Mouse (Mus musculus): ENCODE measurements around the gene Cbs.
A peak's percentile ranks its signal among the peaks of the same experiment; 100 is the strongest.

Gene Cbs

DNA sequence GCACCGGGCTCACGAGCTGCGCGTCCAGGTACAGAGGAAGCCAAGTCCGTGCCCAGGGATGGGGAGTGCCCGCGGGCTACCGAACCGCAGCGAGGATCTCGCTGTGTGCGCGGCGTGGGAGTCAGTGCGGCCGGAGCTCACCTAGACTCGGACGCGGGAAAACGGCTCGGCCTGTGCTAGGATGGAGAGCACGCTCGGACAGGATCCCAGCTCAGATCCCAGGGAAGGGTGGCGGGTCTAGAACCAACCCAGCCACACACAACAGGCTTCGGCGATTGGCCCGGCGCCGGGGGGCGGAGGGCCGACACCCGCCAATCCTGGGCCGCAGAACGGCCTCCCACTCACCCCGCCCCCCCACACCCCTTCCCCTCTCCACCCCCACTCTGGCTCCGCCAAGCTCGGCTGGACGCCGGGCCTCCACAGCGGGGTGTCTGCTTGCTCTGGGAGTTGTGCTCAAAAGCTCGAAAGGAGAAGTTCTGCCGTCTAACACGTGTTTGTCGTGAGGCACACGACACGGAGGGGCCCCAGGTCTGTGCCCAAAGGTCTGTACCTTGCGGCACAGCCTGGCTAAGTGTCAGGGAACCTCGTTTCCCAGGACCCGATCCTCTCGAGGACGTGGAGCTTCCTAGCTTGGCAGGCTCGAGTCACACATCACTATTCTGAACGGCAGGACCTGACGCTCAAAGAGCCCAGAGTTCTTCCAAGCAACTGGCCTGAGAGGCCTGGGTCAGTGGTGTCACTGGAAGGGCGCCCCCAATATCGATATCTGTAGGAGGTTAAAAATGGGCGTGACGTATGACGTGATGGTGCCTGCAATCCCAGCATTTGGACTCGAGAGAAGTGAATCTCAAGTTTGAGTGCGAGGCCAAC is at the start of gene Cbs:
TSS of gene Cbs (minus strand) at position 297 of the 870 bp plus-strand sequence.
- DNase-seq (ENCODE audit: extremely low spot score, low read depth, low spot score), result no peak

- no peak for DNase-seq (ENCODE audit: extremely low spot score, low read depth, low spot score)
These were observed 49.2 kb upstream of the Cbs start for GRCm38 (mm10) chr17:31686225-31686564.

GRCm38 (mm10) chr17:31685514-31686224 is 48.6 kb upstream of the Cbs start:
- peak; percentile 92 for DNase-seq (ENCODE audit: extremely low spot score, low read depth, low spot score)

- DNase-seq (ENCODE audit: extremely low spot score, low read depth, low spot score), result no peak
These were observed 43.4 kb upstream of the Cbs start for GRCm38 (mm10) chr17:31680450-31680849.

DNA sequence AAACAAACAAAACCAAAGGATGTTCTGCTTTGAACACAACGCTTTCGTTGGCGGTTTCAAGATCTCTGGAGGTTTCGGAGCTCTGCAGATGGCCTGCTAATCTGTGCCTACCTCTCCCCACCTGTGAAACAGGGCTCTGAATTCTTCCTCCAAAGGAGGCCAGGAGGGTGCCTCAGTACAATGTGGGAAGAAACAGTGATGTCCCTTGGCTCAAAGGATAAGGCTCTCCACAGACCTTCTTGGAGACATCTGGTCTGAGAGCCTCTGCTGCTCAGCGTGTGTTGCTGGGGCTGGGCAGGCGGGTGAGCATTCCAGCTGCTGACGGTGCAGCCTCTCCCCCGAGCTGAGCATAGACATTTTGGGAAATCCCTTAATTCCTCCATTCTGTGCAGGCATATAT is 40.5 kb upstream of the Cbs start, which contains the start of gene Cryaa:
TSS of gene Cryaa (plus strand) at position 301 of the 400 bp plus-strand sequence.
- no peak for DNase-seq (ENCODE audit: extremely low spot score, low read depth, low spot score)

DNA sequence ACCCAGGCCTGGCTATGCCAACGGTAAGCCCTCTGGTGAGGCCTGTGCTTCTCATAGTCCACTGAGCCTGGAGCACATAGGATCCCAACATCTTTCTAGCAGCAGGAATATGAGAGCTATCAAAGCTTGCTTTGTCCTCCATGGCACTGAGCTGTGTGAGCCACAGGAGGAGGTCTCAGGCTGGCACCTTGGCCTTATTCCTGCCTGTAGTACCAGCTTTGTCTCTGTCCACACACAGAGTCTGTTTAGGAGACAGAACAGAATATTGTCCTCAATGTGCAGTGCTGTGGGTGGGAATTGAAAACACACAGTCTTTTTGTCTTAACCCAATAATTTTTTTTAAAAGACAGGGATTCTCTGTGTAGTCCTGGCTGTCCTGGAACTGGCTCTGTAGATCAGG is 37.4 kb upstream of the Cbs start:
- no peak for DNase-seq (ENCODE audit: extremely low spot score, low read depth, low spot score)

DNA sequence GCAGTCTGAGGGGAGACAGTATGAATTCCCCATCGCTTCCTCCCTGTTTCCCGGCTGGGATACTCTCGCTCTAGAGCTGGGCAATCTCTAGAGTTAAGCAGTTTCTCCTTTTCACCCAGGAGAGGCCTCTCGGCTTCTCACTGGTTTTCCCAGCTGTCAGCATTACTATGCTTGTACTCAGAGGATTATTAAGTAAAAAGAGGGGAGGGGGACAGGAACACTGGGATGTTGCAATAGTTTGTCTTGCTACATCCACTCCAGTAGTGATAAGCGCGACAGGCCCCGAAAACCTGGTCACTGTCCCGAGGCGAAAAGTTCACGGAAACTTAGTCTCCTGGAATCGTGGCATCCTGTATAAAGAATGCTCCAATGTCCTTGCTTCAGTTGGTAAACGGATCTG is 35.2 kb upstream of the Cbs start:
- no peak for DNase-seq (ENCODE audit: extremely low spot score, low read depth, low spot score)

DNA sequence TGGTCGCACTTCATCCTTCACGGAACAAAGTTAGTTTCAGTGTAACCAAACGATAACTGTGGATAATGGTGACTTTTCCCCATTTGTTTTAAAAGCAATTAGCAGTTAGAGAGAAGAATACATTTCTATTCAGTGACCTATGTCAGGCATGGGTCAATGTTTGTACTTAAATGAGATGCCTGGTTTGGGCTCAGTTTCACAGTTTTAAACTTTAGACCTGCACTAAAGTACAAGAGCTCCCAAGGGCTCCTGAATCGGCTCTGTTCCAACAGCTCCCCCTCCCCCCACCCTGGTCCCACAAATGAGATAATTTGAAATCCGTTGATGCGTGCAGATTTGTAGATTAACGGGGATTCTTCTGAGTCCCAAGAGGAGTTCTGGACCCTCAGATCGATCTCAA is 34.7 kb upstream of the Cbs start:
- no peak for DNase-seq (ENCODE audit: extremely low spot score, low read depth, low spot score)

GRCm38 (mm10) chr17:31670163-31670562 is 33.1 kb upstream of the Cbs start:
- no peak for DNase-seq (ENCODE audit: extremely low spot score, low read depth, low spot score)

- DNase-seq (ENCODE audit: extremely low spot score, low read depth, low spot score), result no peak
These were observed 31.3 kb upstream of the Cbs start for GRCm38 (mm10) chr17:31668306-31668705.

GRCm38 (mm10) chr17:31664760-31665159 is 27.7 kb upstream of the Cbs start:
- peak; percentile 72 for DNase-seq (ENCODE audit: extremely low spot score, low read depth, low spot score)

DNA sequence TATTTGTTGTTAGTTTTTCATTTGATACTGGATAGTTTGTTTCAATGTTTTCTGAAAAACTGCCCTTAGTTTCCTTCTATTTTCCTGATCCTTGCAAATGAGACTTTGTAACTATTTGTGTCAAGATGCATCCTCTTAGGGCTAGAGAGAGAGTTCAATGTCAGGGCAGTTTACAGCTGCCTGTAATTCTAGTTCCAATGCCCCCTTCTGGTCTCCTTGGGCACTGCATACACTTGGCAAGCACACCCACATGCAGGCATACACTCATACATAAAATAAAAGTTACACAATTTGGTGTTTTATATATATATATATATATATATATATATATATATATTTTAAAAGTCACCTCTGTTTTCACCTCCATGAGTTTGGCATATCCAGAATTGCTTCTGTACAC is 25.8 kb upstream of the Cbs start:
- DNase-seq (ENCODE audit: extremely low spot score, low read depth, low spot score), result no peak

DNA sequence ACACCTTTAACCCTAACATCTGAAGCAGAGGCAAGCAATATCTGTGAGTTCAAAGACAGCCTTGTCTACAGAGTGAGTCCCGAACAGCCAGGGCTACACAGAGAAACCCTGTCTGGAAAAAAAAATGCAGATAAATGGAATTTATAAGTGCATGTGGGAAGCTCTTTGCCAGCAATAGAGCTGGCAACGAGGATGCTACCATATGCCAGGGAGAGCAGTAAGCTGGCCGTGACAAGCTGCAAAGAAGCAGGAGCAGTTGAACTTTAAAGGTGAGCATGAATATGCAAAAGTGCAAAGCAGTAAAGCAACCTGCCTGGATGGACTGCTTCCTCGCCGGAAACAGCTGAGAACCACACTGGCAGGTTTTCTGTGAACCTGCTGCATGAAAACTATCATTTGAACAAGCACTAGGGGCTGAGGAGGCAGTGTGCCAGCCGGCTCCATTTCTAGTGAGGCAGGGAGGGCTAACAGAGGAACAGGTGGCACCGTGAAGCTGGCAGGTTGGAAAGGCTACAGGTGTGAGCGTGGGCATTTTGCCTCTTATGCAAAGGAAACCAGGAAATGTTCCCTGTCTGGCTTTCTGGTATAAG is 23.7 kb upstream of the Cbs start:
- DNase-seq (ENCODE audit: extremely low spot score, low read depth, low spot score), result no peak

DNA sequence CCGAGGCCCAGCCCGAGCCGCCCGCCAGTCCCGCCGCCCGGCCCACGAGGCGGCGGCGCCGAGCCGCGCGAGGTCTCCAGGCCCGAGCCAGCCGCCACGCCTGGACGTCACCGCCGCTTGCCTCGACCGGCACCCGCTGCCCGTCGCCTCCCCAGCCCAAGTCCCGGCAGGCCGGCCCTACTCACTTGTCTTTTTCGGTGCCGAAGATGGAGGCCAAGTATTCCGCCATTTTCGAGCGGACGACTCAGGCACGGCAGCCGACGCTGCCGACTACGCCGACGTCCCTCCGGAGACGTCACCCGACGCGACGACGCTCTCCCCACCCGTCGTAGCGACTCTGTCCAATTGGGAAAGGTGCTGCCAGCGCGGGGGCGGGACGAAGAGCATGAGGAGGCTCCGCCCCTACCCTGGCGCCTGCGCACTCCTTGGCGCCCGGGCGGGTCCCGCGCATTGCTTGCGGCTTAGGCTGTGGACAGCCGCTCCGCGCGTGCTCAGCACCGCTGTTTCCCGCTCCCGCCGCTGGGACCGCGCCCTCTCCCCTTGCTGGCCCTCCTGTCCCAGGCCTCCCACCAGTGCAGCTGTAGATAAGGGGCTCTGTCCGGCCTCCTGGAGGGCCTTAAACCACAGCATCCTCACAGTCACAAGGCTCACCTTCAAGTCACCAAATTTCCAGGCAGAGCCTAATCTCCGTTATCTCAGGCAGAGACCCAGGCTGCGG is 21.6 kb upstream of the Cbs start, which contains the start of gene U2af1:
TSS of gene U2af1 (minus strand) at position 425 of the 718 bp plus-strand sequence.
- DNase-seq (ENCODE audit: extremely low spot score, low read depth, low spot score), result peak; percentile 93

GRCm38 (mm10) chr17:31658136-31658467 is 21.1 kb upstream of the Cbs start:
- DNase-seq (ENCODE audit: extremely low spot score, low read depth, low spot score), result no peak

DNA sequence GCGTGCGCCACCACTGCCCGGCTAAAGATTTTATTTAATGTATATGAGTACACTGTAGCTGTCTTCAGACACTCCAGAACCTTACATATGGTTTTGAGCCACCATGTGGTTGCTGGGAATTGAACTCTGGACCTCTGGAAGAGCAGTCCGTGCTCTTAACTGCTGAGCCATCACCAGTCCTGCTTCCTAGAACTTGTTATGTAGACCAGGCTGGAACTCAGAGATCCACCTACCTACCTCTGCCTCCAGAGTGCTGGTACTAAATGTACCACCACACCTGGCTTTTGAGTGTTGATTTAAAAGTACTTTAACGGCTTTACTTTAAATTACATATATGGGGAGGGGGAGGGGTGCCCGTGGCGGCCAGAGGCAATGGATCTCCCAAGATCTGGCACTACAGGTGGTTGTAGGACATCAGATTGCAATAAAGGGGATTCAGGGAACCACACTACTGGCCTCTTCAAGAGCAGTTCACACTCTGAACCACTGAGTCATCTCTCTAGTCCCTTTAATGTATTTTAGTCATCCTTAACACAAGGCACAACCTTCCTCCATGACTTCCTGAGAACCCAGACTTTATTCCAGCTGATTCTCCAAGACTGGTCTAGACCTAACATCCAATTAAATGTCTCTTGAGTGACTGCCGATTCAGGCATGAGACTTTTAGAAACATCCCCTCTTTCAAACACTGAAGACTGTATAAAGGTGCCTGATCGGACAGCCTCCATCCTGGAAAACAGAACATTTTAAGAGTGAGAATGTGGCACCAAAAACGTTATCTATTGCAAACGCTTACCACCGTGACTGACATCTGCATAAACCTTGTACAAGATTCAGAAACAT is 20.3 kb upstream of the Cbs start:
- DNase-seq (ENCODE audit: extremely low spot score, low read depth, low spot score), result no peak

DNA sequence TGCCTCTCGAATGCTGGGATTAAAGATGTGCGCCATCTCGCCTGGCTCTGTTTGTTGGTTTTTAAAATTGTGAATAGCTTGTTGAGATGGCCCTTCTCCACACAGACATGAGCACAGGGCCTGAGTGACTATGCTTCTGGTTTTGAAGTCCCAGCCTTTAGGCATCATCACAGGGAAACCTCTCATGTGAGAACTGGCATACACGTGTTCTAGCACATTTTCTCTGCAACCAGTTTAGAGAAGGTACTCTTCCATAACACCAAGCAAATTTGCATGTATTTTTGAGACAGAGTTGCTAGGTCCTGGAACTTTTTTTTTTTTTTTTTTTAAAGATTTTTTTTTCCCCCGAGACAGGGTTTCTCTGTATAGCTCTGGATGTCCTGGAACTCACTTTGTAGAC is 19.6 kb upstream of the Cbs start:
- DNase-seq (ENCODE audit: extremely low spot score, low read depth, low spot score), result no peak

GRCm38 (mm10) chr17:31655366-31655765 is 18.3 kb upstream of the Cbs start:
- DNase-seq (ENCODE audit: extremely low spot score, low read depth, low spot score), result no peak

- DNase-seq (ENCODE audit: extremely low spot score, low read depth, low spot score), result no peak
These were observed 16.2 kb upstream of the Cbs start for GRCm38 (mm10) chr17:31653277-31653676.

DNA sequence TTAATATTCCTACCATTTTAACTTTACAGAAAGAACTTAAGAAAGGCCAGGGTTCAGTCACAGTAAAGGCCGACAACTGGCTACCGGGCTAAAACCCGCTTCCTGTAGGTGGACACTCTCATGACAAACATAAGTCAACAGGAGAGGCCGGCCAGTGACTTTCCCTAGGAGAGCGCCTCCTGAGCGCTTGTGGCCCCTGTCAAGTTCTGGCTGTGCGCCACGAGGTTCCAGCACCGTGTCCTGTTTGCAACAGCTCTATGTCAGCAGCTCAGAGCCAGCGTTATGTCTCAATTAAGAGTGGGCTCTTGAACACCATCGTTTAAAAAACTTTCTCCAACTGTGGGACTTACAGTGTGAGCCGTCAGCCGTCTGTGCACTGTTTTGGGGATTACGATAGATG is 15.1 kb upstream of the Cbs start:
- no peak for DNase-seq (ENCODE audit: extremely low spot score, low read depth, low spot score)
